Mouse (Mus musculus): ENCODE results near the gene Cntn5.
"Not testable (repeated sequence)": the region's sequence is repeated elsewhere in the genome, so short reads cannot be mapped to it uniquely, and the experiment has no call there.

Cntn5 gene

DNA sequence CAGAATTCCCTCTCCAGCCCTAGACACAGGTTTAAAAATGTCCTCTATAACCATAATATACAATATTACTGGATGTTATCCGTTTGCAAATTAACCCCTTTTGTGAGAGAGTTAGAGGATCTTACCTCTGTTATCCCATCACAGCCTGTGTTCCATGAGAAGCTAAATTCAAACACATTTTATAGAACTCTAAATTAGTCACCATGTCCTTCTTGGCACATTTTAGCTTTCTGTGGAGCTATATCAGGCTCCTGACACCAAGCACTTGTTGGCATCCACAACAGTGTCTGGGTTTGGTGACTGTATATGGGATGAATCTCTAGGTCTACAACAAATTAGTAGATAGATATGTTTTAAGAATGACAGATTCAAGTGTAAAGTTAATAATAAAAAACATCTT lies 253.9 kb downstream of the Cntn5 start:
- no peak for DNase-seq

DNA sequence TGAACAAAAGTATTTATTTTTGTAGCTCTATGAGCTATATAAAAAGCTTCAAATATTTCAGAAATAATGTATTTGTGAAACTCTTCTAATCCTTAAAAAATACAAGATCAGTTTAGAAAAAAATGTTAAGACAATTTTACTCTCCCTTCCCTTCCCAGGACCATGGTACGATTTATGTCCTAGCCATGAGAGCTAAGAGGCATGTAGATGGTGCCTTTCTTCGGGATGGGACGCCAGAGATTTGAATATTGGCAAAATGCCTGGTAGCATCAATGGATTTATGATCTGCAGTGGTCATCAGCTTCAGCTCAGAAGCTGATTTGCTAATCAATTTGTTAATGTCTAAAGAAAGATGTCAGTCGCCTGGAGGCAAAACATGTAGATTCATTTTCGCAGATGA lies 258.6 kb downstream of the Cntn5 start:
- no peak for DNase-seq

DNA sequence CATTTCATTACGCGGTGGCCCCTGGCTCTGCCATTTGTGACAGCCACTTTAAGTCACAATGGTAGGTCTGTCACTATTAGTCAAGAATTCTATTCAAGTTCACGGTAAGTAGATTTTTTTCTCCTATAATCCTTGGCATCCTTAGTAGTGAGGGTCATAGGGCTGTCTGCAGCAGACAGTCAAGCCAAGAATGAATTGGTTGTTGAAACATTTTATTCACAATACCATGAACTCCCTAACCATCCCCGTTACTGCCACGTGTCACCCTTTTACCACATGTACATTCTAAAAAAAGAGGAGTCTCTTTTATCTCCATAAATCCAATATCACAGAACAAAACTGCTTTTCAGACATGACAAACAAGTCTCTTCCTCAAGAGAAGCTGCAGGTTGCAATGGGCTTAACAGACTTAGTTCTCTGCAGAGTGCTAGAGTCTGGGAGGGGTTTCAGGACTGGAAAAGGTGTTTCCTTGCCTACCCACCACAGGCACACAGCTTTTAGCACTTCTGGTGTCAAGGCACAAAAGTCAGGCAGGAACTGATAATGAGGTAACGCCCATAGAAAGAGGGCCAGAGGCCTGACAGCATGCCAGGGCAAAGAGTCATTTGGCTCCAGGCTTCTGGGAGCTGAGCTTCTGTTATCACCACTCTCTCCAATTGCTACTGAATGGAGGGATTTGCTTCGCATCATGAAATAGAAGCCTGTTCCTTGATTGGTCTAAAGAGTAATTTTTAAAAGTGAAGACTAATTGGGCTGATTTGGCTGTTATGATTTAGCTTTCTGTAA lies 259.3 kb downstream of the Cntn5 start:
- DNase-seq, result no peak

DNA sequence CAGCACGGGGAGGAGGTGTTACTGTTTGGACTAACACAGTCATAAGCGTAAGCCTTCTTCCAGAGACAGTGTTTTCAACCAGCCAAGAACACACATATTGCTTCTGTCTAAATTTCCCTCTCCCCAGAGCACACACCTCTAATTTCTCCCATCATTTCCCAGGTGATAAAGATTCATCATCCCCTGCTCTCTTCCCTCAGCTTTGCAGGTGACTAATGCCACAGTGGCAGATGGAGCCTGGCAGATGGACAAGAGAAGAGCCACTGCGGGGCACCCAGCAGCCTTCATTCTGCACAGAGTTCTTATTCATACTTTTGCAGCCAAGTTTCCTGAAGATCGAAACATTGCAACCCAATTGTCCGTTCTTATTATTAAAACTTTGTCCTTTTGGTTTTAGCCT lies 286.5 kb downstream of the Cntn5 start:
- no peak for DNase-seq

DNA sequence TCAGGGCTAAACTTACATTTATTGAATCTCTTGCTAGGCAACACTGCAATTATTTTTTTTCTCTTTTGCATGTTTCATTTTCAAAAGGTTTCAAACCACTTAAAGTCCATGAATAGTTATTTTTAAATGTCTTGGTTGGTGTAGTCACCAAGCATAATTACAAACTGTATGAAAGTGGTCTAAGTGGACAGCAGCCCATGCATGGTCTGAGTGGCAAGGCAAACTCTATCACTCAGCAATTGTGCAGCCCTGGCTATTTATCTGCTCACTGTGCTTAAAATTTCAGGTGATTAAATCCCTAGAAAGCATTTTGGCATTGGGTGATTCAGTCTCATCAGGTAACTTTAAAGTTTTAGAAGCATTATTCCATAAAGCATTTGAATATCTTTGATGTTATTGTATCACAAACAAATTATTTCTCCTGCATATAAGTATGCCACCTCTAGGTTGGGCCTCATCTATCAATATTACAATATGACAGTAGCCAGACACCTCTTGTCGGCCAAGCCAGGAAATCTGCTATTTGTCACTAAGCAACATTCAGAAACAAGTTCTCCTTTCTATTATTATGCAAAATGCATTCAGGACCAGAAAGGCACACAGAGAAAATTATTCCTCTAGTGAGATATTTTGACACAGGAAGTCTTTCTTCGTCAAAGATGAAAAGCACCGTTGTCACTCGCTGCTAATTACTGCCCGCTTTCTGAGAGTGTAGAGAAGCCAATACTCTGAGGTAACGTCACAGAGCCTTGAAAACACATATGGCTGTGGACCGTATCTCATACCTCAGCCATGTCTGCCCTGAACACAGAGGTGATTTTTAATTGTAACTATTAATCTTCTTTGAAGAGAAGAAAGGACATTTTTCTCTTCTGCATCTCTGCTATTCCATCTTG lies 329.0 kb downstream of the Cntn5 start:
- no peak for DNase-seq

DNA sequence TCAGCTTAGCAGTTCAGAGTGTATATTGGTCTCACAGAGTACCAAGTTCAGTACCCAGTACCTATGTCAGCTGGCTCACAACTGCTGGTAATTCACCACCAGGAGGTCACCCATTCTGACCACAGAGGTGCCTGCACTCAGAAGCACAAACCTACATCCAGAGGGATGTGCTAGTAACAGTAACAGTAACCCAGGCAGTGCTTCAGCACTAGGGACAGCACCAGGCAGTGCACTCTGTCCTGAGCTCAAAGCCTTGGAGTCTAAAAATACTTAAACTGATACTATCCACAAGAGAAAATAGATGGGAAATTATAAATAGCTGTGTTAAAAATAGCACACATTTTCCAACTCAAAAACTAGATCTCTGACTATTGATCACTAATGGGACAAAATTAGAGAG lies 334.7 kb downstream of the Cntn5 start:
- DNase-seq, result peak; percentile 55 to 57

DNA sequence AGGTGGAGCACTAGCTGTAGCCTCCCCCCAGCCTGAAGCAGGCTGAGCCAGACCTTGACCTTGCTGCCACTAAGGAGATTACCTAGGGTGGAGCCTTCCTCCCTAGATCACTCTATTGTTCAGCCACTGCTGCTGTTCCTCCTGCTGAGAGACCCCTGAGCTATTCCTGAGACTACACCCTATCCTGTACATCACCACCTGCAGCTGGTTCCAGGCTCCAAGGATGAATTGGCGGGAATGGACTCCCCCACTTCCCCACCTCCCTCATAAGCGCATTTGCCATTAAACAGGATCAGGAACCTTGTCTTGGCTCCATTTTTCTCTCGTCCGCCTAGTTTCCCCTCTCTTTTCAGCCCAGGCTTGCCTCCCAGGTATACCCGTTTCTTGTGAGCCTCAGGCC lies 363.7 kb downstream of the Cntn5 start:
- not testable (repeated sequence) for DNase-seq

DNA sequence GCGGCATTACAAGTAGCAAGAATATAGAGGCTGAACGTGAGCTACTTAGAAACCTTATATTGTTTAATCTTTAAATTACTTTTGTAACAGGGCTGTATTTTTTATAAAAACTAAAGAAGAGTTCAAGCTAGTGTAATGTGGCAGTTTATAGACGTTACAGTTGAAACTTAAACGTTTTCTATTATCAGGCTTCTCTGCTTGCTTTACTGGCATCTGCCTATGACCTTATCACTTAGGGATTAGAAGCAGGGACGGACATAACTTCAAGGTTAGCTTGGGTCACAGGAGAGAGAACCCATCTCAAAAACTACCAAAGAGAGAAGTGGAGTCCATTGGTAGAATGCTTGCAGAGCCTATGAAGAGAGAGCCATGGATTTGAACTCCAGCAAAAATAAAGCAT lies 372.3 kb downstream of the Cntn5 start:
- DNase-seq, result no peak

DNA sequence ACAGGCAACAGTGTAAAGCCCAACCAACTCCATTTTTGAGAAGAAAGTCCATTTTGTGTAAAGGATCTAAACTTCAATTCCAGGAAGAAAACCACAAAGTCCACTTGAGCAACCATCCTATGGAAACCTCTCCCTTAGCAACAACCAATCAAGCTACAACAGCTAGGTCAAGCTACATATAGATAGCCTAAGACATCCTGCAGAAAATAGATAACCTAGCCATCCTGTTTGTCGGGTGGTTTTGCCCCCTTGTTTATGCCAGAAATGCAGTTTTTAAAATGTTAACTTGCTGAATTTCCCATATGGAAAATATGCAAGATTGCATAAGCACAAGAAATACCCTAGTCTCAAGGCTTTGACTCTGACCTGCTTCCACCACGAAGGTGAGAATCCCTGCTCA lies 373.5 kb downstream of the Cntn5 start:
- no peak for DNase-seq

DNA sequence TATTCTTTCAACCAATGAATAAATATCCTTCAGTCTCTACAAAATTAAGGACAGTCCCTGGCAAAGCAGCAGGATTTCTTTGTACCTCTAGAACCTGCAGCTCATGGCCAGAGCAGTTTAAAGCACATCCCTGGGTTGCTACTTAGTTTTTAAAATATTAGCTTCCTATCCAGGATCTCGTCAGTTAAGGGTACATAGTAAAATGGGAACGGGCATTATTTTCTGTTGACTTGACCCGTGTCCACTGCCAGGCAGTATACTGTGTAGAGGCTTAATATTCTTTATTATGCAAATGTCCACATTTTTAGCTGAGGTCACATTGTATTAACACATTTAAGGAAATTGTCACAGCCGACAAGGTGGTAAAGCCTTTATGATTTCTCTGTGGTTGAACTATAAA lies 375.0 kb downstream of the Cntn5 start:
- no peak for DNase-seq

DNA sequence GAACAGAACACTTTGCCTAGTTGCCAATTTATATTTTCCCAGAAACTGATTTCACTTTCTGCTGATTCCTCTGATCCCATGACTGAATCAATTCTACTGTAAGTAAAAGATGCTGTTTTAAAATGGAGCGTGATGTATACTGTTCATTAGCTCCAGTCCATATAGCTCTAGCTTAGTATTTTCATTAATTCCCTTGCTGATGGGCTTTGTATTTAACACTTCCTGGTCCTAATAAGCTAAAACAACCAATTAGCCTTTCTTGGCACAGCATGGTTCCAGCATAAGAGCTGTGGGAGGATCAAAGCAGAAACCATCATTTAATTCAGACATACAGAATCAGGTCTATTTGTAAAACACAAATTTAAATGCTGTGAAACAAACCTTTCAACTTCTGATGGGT lies 375.5 kb downstream of the Cntn5 start:
- no peak for DNase-seq

DNA sequence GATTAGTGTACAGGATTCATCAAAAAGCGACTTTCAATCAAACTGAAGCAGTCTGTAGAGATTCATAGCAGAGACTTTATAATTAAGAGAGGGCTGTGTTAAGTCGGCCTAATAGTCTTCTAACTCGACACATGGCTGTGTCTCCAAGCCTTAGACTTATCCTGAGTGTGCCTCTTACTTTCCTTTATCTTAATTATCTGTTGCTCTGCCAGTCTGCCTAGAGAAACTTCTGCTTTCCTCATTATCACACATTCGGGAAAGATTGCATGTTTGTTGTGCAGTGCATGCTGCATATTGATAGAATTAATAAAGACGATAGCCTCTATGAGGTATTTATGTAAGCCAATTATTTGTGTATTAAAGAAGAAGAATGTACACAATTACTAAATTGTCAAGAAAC lies 375.9 kb downstream of the Cntn5 start:
- no peak for DNase-seq

DNA sequence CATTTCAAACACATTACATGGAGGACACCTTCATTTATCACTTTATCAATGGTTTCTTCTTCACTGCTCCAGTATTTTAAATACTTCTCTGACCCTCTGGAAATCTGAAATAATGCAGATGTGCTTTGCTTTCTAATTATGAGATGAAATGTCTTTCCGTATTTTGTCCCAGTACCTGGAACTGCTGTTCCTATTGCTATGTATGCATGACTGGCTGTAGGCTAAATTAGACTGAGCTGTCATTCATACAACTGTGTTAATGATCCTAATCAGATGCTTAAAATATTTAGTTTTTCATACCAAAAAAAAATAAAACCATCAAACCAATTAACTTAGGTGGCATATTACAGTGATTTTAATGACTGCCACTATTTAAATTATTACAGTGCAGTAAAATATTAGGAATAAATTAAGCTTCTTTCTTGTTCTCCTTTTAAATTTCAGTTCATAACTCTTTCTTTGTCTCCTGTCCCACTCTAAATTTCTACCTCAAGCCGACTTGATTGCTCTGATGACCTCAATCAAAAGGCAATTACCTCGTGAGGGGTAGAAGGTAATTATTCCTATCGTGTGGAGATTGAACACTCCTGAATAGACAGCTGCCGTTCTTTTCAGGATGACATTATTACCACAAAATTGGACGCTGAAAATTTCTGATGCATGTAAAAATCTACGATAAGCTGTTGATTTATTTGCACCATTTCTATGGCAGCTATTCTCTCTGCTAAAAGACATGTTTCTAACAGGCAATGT lies 378.5 kb downstream of the Cntn5 start:
- no peak for DNase-seq

DNA sequence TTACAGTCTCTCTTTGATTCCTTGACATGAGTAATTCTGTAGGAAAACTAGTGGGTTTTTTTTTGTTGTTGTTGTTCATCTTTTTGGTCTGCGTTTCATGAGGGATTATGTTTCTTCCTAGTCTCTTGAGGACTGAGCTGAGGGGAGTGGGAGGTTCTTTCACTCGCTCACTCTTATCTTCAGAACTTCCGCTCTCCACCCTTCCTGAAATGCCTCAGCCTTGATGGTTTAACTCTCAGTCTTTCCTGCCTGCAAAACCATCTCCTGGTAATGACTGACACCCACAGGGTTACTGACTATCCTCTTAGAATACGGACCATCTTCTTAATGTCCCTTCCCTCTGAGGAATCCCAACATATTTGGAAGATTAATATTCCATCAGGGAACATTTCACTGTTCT lies 382.0 kb downstream of the Cntn5 start:
- no peak for DNase-seq

DNA sequence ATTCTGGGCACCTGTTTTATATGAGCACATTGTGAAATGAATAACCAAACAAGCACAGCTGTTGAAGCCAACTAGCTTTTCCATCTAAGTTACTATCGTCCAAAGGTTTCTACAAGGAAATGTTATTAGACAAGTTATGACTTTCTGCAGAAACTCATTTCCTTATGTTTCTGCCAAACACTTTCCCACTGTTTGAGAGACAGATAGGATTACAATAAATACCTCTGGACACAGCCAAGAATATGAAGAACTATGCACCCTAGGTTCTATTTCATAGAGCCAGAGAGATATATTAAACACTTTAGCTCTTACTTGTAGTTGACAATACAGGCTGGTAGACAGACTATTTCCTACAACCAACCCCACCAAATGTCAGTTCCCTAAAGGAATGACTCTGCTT lies 383.5 kb downstream of the Cntn5 start:
- no peak for DNase-seq

DNA sequence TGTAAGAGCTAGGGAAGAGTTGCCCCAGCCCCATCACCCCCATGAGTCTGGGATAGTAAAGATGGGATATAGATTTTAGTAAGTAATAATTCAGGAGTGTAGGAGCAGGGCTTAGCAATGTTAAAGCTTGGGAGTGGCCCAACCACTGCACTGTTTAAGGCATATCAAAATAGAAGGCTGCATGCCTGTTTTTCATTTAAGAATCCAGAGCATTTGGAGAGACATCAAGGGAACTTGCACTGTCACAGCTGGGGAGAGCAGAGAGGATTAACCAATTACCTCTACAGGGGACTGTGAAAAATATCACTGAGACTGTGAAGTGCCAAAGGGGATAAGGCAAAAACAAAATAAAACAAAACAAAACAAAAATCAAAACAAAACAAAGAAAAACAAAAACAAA lies 412.3 kb downstream of the Cntn5 start:
- no peak for DNase-seq

DNA sequence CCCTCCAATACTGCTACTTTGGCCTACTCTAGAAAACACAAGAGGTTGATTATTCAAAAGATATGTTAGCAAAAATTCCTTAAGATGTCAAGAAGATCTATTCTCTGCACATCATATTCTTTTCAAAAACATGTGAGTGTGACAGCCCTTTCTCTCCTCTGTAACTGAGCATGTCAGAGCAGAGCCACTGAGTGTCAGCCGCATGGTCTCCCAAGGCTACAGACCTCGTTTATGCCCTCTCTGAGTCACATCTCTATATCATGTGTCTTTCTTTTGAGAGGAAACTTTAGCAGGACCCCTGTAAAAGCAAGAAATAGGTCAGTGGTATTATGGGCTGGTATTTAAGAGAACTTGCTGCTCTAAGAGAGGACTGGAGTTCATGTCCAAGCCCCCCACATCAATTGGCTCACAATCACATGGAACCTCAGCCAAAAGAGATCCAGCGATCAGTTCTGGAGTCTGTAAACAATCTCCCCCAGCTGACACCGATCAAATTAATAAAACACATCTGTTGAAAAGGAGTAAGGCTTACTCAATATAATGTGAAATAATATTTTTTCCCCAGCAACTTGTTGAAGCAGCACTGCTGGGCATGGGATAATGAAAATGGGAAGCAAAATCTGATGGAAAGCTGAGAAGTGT lies 433.0 kb downstream of the Cntn5 start:
- DNase-seq, result peak; percentile 36 to 42

DNA sequence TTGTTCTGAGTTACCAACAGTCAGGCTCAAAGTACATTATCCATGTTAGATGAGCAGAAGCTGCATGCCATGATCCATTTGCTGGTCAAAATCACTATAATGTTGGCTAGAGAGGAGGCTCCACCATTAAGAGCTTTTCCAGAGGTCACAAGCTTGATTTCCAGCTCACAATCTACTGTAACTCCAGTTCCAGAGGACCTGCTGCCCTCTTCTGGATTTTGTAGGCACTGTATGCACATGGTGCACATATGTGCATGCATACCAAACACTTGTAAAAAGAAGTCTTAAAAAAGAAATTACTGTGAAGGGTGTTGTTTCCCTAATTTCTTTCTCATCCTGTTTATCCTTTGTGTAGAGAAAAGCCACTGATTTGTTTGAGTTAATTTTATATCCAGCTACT lies 439.8 kb downstream of the Cntn5 start:
- peak in 1 of 2 experiments; percentile 3 for DNase-seq

DNA sequence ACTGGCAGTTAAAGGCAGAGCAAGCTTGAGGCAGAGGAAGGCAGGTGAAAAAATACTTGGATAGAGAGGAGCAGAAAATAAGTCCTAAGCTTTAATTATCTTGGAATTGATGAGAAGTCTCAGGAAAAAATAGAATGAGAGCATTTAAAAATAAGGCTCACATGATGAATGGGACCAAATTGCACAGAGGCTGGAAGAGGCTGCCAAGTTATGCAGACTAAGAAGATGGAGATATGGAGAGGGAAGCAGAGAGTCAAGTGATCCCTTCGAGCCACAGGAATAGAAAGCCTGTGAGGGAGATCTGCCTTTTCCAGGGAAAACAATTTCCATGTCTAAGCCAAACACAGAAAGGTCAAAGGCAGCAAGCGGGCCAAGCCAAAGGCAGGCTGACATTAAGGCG lies 446.7 kb downstream of the Cntn5 start:
- peak; percentile 3 for DNase-seq

DNA sequence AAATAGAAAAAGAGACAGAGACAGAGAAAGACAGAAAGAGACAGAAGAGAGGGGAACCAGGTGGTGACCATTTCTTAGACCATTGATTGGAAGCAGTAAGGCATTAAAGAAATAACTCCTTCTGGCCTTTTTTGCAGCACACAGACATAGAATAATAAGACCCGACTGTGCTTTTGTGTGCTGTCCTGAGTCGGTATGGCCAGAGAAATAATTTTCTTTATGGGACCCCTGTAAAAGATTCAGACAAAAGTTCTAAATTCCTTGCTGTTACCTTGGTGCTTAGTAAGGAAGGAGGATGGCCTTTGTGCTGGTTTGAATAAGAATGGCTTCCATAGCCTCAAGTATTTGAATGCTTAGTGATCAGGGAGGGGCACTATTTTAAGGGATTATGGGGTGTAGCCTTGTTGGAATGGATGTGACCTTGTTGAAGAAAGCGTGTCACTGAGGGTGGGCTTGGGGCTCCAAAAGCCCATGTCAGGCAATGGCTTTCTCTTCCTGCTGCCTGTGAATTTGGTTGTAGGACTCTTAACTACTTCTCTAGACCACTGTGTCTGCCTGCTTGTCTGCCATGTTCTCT lies 455.5 kb downstream of the Cntn5 start:
- DNase-seq, result no peak

DNA sequence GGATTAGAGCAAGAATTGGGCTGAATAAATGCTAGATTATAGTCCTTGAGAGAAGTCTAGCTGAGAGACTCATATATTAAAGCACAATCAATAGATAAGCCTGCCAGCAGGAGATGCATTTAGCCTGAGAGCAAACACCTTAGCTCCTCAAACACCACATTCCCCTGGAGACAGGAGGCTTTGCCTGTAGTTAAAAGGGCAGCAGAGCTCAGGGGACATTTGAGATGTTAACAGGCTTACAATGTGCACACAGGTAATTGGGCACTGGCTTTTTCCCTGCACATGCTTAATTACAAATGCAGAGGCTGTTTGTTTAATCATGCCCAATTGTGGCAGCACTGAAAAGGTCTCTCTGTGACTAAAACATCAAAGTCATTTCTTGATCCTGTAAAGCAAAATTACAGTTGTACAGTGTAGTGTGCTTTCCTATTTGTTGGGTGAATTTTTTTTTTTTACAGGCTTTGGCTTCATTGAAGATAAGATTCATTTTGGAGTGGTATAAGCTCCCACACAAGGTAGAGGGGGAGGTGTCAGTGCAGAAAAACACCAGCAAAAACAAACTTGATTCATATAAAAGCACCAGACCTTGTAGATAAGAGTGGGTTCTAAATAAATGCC lies 457.2 kb downstream of the Cntn5 start:
- DNase-seq, result no peak

DNA sequence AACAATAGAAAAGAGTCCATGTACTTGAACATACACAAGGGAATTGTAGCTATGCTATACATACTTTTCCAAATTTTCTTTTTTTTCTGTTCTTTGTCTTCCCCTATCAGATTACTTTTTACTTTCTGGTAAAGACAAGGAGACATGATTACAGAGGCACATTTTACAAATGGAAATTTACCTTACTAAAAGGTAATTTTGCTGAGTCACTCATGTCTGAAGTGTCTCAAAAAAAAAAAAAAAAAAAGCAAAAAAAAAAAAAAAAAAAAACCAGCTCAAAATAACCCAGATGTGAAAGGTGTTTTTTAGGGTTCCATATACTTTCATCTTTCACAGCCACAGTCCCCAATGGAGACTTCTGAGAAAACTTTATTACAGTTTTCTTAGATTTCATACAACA lies 492.5 kb downstream of the Cntn5 start:
- DNase-seq, result no peak

Data from kidney, postnatal 4 days (tissue).